Mouse (Mus musculus): ENCODE data around the gene Ptprm.

DNA sequence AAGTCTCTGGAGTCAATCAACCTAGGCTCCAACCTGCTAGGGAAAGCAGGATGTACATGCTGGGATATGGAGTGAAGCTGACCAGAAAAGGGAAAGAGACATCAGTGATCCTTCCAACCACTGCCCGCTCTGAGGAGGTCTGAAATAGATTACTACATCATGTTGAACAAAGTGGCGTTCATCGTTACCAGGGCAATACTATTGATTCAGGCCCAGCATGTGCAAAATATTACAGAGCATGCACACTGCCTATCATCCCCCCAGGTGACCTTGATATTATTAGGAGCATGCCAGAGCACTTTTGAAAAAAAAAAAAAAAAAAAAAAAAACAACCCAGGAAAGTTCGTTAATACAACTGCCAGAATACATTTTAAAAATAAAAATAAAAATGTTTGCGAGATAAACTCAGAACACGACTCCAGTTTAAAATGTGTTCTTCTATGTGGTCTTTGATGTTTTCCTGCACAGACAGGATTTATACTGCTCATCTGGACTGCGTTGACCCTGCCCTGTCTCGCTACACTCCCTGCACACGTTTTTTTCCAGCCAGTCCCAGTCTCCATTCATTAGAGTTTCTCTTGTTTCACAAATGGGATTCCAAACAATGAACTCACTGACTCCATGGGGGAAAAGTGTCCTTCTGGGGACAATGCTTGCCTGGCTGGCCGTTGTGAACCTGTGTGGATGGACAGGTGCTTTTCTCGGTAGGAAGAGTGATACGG, 111.3 kb downstream of the Ptprm start:
- TF ChIP-seq CTCF (IDR thresholded peaks at IDR 0.05; ENCODE audit: low read depth): no peak
- no peak for TF ChIP-seq EP300 (IDR thresholded peaks at IDR 0.05; ENCODE audit: low read depth)
